Mouse (Mus musculus) spleen, adult 12 weeks (tissue): ENCODE results near the gene Fam69b.

Source experiments
- DNase-seq: peaks from one replicate; pipeline ENCODE4 v3.0.0; 2022; ENCODE audit warnings: low spot score

The Fam69b gene

DNA sequence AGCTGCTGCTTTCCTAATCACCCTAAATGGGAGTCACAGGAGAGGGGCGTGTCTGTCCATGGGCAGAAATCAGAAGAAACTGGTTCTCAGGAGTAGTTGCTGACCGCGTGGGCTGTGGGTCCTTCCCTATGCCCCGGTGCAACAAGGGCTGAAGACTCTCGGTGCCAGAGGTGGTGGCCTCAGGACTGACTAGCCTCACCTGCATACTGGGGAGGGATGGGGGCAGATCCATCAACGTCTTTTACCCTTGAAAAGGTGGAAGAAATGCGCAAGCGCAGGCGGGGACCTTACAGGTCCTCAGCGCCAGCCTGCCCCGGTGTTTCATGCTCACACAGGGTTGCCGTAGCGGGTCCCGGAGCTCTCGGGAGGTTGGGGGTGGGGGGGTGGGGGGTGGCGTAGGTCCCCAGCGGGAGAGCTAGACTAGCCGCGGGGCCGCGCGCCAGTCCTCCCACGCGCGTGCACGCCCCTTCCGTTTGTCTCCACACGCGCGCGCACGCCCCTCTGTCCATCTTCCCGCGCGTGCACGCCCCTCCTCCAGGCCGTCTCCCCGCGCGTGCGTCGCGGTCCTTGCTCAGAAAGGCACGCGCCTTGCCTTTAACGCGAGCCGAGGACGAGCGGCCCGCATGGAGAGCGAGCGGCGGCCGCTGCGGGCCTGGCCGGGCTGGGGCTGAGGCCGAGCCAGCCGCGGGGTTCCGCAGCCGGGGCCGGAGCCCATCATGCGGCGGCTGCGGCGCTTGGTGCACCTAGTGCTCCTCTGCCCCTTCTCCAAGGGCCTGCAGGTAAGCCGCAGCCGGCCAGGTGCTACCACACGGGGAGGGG, at the start of gene Fam69b:
Gene Fam69b (plus strand): TSS at position 537 of the 819 bp plus-strand sequence.
- DNase-seq = no peak

DNA sequence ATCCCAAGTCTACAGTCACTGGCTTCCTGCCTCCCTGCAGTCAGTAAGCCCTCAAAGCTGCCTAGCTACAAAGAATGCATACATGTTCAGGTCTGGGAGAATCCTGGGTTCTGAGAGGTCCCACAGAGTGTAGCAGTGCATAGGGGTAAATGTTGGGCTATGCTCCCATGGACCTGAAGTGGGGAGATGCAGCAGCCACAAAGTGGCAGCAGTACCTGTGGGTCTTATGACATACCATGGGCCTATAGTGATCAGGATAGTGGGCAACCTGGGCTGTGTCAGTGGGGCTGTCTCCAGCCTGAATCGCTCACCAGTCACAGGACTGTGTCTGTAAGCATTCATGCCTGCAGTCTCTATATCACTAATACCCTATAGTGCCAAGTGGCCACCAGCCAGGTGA, 48.5 kb upstream of the Fam69b start, which contains the start of gene Egfl7:
Gene Egfl7 (plus strand): TSS at position 301 of the 400 bp plus-strand sequence.
- no peak for DNase-seq

GRCm38 (mm10) chr2:26580751-26581150, 47.5 kb upstream of the Fam69b start:
- no peak for DNase-seq

DNA sequence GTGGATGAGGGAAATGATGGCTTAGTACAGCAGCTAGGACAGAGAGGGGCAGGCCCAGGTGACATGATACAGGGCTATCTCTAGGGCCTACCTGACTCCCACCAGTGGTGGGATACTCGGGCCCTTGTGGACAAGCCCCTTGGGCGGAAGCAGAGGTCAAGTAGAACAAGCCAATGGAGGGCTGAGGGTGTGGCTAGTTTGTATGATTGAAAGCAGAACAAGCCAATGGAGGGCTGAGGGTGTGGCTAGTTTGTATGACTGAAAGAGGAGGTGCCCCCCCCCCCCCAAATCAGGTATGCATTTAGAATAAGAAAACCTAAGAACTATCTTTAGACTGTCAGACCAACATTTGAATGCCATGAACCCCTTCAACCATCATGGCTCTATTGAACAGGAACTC, 46.1 kb upstream of the Fam69b start:
- no peak for DNase-seq

- DNase-seq = no peak
Observed at GRCm38 (mm10) chr2:26582741-26583140, 45.5 kb upstream of the Fam69b start.

DNA sequence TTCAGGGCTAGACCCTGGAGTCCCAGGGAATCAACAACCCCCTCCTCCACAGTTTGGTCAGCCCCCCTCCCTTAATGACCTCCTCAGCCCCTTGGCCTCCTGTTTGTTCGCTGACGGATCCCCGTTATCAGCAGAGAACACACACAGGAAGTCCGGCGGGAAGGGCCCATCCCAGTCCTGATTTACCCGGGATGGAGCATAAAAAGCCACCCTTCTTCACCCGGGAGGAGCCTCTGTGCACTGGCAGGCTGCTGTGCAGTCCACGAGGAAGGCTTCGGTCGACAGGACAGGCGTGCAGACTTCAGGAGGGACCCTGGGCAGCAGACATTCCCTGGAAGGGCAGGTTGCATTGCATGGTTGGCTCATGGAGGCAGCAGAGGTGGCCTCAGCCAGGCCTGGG, 44.6 kb upstream of the Fam69b start:
- DNase-seq = no peak

- no peak for DNase-seq
Observed at GRCm38 (mm10) chr2:26585713-26586112, 42.5 kb upstream of the Fam69b start.

- DNase-seq = no peak
Observed at GRCm38 (mm10) chr2:26586294-26587043, 41.8 kb upstream of the Fam69b start, which contains the start of gene Gm20532. Gm20532 (plus strand) TSS chr2:26586639.

DNA sequence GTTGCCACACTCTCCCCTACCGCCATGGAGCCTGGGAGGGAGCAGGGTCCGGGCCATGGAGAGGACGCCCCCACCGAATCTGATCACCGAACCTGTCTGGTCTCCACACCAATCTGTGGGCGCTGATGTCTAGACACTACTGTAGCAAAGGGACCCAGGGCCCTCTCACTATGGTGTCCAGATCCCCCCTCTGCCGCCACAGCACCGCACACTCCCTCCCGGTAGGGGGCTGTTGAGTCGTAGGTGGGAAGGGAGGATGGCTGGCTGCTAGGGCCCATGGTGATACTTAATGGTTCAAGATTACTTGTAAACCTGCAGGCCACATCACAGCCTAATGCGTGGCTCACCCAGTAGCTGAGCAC, 41.2 kb upstream of the Fam69b start:
- no peak for DNase-seq

GRCm38 (mm10) chr2:26588573-26588972, 39.7 kb upstream of the Fam69b start:
- no peak for DNase-seq

GRCm38 (mm10) chr2:26589284-26589683, 39.0 kb upstream of the Fam69b start:
- DNase-seq = no peak

DNA sequence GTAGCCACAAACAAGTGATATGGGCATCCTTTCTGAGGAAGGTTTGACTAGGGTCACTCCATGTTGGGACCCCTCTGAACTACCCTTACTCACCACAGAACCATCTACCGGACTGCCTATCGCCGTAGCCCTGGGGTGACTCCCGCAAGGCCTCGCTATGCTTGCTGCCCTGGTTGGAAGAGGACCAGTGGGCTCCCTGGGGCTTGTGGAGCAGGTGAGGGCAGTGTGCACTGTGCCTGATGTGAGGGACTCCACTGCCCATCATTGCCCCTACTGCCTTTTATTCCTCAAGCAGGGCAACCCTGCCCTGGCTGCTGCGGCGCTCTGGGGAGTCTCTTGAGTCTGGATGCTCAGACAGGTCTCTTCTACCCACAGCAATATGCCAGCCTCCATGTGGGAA, 38.0 kb upstream of the Fam69b start:
- no peak for DNase-seq

- no peak for DNase-seq
Observed at GRCm38 (mm10) chr2:26590962-26591361, 37.3 kb upstream of the Fam69b start.

GRCm38 (mm10) chr2:26591416-26591815, 36.8 kb upstream of the Fam69b start:
- no peak for DNase-seq

DNA sequence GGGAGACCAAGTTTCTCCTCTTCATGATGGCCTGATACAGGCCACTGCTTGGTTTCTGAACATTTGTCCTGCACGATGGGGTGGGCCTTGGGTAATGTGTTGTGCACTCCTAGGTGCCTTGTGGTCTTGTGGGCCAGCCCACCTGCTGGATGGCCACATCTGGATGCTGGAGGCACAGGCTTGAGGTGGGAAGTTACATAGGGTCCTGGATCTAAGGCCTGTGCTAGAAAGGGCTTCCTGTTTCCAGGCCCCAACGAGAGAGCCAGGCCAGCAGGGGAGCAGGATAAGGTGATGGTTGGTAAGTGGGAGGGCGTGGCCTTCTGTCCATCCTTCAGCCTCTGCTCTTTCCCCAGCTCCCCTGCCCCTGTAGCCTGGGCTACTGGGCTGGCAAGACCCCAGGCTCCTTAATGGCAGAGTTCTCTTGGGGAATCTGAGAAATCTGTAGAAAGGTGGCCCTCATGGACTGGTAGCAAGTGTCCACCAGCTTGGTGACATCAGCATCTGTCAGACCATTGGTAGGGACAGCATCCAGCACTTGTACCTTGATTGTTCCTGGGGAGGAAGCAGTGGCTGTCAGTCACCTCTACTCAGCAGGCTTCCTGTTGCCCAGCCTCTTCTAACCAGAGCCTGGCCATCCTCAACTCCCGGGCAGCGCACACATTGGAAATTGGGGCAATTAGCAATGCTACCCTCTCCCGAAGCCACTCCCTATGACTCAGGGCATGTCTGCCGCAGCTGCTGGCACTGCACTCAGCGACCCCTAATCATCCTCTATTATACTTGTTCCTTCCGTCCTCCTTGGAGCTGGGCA, 34.8 kb upstream of the Fam69b start:
- no peak for DNase-seq

DNA sequence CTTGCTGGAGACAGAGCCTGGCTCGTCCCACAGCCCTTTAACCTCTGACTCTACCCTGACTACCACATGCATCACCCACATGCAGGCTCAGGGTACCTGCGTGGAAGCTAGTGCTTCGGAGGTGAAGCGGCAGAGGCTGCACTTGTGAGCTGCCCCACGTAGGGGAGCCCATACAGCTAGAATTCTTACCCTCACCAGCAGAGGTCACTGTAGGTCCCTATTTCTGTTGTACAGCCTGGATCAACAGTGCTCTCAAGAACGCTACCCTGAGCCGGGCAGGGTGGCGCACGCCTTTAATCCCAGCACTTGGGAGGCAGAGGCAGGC, 34.3 kb upstream of the Fam69b start:
- DNase-seq = no peak

DNA sequence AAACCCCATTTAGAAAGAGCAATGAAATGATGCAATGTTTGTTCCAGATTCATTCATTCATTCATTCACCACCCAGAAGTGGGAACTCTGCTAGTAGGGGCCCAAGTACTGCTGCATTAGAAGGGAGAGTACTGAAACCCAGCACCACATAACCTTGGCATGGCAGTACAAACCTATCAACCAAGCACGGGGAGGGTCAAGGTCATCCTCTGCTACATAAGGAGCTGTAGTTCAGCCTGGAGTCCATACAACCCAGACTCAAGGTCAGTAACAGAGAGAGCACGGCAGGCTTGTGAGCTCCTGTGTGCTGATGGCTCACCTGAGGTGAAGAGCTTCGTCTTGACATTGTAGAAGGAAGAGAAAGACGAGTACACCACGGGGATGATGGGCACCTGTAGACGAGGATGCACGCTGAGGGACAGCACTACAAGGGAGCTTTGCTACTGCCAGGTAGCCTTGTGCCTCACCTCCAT, 33.8 kb upstream of the Fam69b start:
- no peak for DNase-seq

GRCm38 (mm10) chr2:26594934-26595724, 33.1 kb upstream of the Fam69b start:
- DNase-seq = no peak

DNA sequence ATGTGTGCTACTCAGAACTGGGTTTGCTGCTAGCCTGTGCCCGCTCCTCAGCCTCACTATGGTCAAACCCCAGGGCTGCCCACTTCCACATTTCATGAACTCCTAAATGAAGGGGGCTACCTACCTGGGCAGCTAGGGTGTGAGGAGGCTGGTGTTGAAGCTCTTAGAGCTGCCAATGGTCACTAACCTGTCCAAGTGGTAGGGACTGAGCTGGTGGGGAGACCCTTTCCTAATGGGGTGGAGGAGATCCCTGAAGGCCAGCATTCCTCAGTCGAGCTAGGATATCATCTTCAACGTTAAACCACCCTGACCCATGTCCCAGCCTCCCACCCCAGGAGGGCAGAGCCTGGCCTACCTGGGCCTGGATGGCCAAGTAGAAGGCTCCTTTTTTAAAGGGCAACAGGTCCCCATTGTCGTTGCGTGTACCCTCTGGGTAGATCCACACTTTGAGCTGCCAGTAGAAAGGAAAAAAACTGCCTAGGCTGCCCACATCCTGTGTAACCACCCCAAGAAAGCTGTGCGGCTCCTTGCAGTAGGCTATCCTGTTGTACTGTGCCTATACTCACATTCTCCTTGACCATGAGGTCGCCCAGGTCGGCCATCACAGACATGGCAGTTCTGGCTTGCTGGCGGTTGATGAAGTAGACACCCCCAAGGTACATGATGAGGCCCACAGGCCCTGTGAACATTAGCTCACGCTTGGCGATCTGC, 32.4 kb upstream of the Fam69b start:
- DNase-seq = no peak

GRCm38 (mm10) chr2:26596898-26597297, 31.4 kb upstream of the Fam69b start:
- DNase-seq = no peak

DNA sequence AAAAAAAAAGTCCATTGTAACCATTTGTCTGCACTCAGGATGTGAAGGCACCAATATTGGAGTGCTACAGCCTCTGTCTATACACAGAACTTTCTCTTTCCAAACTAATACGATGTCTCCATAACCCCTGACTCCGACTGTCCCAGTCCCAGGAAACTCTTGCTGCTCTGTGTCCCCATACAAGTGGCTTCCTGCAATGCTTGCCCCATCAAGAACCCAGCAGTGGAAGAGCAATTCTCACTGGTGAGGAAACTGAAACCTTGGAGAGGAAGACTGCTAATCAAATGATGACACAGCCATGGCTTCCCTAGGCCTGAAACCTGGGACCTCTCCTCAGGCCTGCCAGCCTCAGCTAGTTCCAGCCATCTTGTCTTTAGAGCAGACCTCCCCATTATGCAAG, 30.4 kb upstream of the Fam69b start:
- no peak for DNase-seq
